Mouse (Mus musculus): Measurements from ENCODE around the gene Ikzf1.

DNA sequence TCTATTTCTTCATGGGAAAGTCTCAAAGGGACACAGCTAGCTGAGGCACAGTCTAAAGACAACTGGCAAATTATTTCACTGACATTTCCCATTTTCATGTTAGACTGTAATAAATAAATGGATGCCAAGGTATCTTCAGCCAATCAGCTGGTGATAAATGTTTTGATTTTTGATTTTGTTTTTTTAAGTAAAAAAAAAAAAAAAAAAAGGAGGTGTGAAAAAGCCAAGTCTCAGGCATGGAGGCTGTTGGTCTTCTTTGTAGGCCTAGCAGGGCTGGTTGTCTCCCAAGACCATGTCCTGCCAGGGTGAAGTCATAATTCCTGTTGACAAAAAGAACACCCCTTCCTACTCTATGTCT is 4.9 kb downstream of the Ikzf1 start:
- TF ChIP-seq CTCF (IDR thresholded peaks at IDR 0.05; ENCODE audit: low read depth, low read length) = no peak
- no peak for TF ChIP-seq GATA1 (IDR thresholded peaks at IDR 0.05; ENCODE audit: borderline replicate concordance, low read length)
